Mouse (Mus musculus): ENCODE measurements around the gene Vmn1r39. TPM values are rescaled to one million over a fixed set of nuclear protein-coding genes. Genes with fewer than 3 reads are reported as not detected.

Gene Vmn1r39
- polyA plus RNA-seq (2017; shearing (Covaris generic)) = not detected

DNA sequence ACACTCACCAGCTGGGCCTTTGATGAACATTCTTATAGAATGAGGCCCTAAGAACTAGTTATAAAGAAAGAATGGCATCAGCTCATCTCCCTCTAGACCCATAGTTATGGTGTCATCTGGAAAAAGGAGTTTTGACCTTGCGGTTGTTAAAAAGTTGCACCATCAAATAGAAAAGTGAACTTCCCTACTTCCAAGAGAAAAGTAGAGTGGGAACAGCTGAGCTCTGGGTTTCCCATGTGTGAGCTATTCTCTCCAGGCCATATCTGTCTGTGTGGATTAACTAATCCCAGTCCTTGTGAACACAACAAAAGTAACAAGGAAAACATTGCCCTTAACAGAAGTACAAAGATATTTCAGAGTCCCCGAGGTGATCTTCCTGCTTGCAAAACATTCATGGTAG is at the start of gene Vmn1r39:
Vmn1r39 (minus strand) TSS at position 101 of the 400 bp plus-strand sequence.

GRCm38 (mm10) chr6:66782527-66782926 is 27.9 kb downstream of the Vmn1r39 start, which contains the start of gene Vmn1r38:
TSS of gene Vmn1r38 (minus strand) at chr6:66782627.

Other genes with a start within 250 kb of the Vmn1r39 start
- gene Vmn1r33, start 192.3 kb downstream of the Vmn1r39 start, polyA plus RNA-seq (2017; shearing (Covaris generic)) = 1 to 10 TPM in 1 of 2 experiments, under 1 TPM in 1; 0.16 to 1.4 TPM
- gene Vmn1r34, start 166.7 kb downstream of the Vmn1r39 start, polyA plus RNA-seq (2017; shearing (Covaris generic)) = not detected
- gene Vmn1r35, start 124.7 kb downstream of the Vmn1r39 start, polyA plus RNA-seq (2017; shearing (Covaris generic)) = not detected
- not detected for gene Vmn1r36, start 91.4 kb downstream of the Vmn1r39 start, polyA plus RNA-seq (2017; shearing (Covaris generic))
- 1 to 10 TPM in 1 of 2 experiments, not detected in 1; 1.2 TPM for gene Vmn1r37, start 81.2 kb downstream of the Vmn1r39 start, polyA plus RNA-seq (2017; shearing (Covaris generic))
- under 1 TPM in 1 of 2 experiments, not detected in 1; 0.06 TPM for gene Vmn1r38, start 28.0 kb downstream of the Vmn1r39 start, polyA plus RNA-seq (2017; shearing (Covaris generic))
- gene Gng12, start 85.8 kb upstream of the Vmn1r39 start, polyA plus RNA-seq (2017; shearing (Covaris generic)) = 10 to 100 TPM; 17.6 to 18.2 TPM
- gene Gadd45a, start 226.8 kb upstream of the Vmn1r39 start, polyA plus RNA-seq (2017; shearing (Covaris generic)) = 10 to 100 TPM; 20.4 to 25.3 TPM